Mouse (Mus musculus) midbrain, embryonic 13.5 days (tissue): ENCODE results near the gene Zfp84. TPM values are rescaled to one million over a fixed set of nuclear protein-coding genes. Genes with fewer than 3 reads are reported as not detected.
"Not testable (repeated sequence)": the region's sequence is repeated elsewhere in the genome, so short reads cannot be mapped to it uniquely, and the experiment has no call there.

Source experiments
- ATAC-seq: fragments of 200-750 bp; cut with Nextera tagmentation; 2 replicates; pipeline ENCODE4 v1.8.0; 2017; ENCODE audit warnings: mild to moderate bottlenecking, moderate TSS enrichment, moderate library complexity
- H3K27ac ChIP-seq: fragments of 300-500 bp; sonication (generic); 2 replicates; pipeline ENCODE4 v1.5.1; 2015; ENCODE audit warnings: inconsistent platforms, mild to moderate bottlenecking, moderate library complexity
- H3K27me3 ChIP-seq: fragments of 300-500 bp; sonication (generic); 2 replicates; pipeline ENCODE4 v1.6.1; 2015; ENCODE audit warnings: mild to moderate bottlenecking, inconsistent platforms
- H3K36me3 ChIP-seq: fragments of 300-500 bp; sonication (generic); 2 replicates; pipeline ENCODE4 v1.6.1; 2015; ENCODE audit warnings: mild to moderate bottlenecking, inconsistent platforms
- H3K4me1 ChIP-seq: fragments of 300-500 bp; sonication (generic); replicated peaks from 2 replicates; pipeline ENCODE4 v1.6.1; 2015; ENCODE audit warnings: inconsistent platforms
- H3K4me2 ChIP-seq: fragments of 300-500 bp; sonication (generic); replicated peaks from 2 replicates; pipeline ENCODE4 v1.6.1; 2015; ENCODE audit warnings: moderate library complexity, mild to moderate bottlenecking, inconsistent platforms
- H3K4me3 ChIP-seq: fragments of 300-500 bp; sonication (generic); replicated peaks from 2 replicates; pipeline ENCODE4 v1.5.1; 2015; ENCODE audit warnings: mild to moderate bottlenecking, inconsistent platforms
- H3K9ac ChIP-seq: fragments of 300-500 bp; sonication (generic); replicated peaks from 2 replicates; pipeline ENCODE4 v1.6.1; 2015; ENCODE audit warnings: mild to moderate bottlenecking, inconsistent platforms
- H3K9me3 ChIP-seq: fragments of 300-500 bp; sonication (generic); 2 replicates; pipeline ENCODE4 v1.6.1; 2016; ENCODE audit warnings: mild to moderate bottlenecking, inconsistent platforms
- WGBS: fragments of 180-500 bp; shearing (Covaris S2); methylation state at CpG from one replicate; pipeline ENCODE4 v1.1.7; 2015; 5-methylcytosine and 5-hydroxymethylcytosine counted together
- polyA plus RNA-seq: library from polyadenylated mRNA; unstranded; fragments of >200 nt; fragmentation: Nextera tagmentation; extraction: Ambion mirVana; gene quantifications from 2 replicates; pipeline ENCODE4 v1.2.1, GENCODE M21; 2015

The Zfp84 gene
- polyA plus RNA-seq = 17.7 and 19.0 TPM in 2 replicates

DNA sequence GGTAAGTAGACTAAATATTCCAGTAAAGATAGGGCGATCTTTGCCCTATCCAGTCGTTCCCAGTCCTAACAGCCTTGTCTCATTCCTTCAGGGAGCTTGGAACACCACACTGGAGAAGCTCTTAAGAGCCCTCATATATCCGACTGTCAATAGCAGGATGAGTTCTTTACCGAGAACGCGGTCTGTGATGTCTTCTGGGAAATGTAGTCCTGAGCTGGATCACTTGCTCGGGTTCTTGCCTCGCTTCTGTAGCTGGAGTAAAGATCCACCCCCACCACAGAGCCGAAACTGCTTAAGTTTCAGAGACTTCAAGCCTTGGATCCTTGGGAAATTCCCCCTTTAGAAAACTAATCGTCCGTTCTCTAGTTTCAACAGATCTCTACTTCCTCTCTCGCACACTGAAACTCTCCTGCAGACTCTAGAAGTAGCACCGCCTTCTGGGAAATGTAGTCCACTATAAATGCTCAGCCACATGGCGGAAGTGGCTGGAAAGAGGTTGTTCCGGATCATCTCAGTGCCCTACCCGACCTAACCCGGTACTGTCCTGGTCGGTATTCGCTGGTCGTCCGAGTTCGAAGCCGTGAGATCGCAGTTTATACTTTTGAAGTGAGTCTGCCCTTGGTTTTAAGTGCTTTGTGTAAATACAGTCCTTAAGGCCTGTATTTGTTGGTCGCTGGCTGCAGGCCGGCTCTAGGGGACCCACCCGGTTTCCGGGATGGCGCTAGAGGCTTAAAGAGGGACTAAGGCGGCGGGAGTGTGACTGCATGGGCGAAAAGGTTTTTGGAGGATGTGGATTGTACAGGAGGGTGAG is at the start of gene Zfp84:
TSS of gene Zfp84 (plus strand) at position 463 of the 811 bp plus-strand sequence.
- peaks cover 12% of the 10 kb centered on the region for H3K36me3 ChIP-seq
- ATAC-seq = peak; percentile 96
- peak within 1 kb of the TSS; percentile 79 for H3K4me3 ChIP-seq
- peak within 1 kb of the TSS; percentile 73 for H3K4me2 ChIP-seq
- no peaks in the 10 kb centered on the region for H3K9me3 ChIP-seq
- no peaks in the 10 kb centered on the region for H3K27me3 ChIP-seq
- peaks cover 22% of the 10 kb centered on the region for H3K4me1 ChIP-seq
- H3K9ac ChIP-seq = peak within 1 kb of the TSS; percentile 74
- peak within 1 kb of the TSS; percentile 77 for H3K27ac ChIP-seq
- under 1% methylated on average over 32 of the region's 32 CpGs for WGBS

DNA sequence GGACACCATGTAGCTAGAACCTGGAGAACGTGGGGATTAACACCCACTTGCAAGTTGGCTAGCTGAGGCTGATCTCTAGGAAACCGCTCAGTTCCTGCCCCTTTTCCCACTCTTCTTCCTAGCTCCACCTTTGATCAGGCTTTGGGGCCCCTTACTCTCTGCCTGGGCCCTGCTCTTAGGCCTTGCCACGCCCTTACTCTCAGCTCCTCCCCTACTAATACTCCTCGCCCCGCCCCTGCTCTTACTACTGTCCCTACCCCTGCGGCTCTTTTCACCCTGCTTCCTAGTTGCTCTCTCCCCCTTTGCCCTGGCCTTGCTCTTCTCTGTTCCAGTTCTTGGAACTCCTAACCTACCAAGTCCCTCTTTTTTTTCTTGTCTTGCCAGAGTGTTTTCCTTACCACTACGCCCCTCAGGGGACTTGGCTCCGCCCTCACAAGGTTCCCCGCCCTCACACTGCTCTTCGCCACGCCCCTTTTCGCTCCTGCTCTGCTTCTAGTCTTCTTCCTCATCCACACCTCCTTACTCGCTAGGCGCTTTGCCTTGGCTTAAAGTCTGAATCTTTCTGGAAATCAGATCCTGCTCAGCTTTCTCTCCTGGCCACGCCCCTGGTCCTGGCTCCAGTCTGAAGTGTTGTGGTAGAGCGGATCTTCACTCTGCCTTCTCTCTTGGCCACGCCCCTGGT is 42.8 kb upstream of the Zfp84 start:
- not testable (repeated sequence) for ATAC-seq, H3K27ac ChIP-seq, H3K9ac ChIP-seq, H3K4me1 ChIP-seq, H3K4me3 ChIP-seq, H3K4me2 ChIP-seq, H3K9me3 ChIP-seq, H3K27me3 ChIP-seq, H3K36me3 ChIP-seq
- 41% methylated on average over 17 of the region's 17 CpGs for WGBS

DNA sequence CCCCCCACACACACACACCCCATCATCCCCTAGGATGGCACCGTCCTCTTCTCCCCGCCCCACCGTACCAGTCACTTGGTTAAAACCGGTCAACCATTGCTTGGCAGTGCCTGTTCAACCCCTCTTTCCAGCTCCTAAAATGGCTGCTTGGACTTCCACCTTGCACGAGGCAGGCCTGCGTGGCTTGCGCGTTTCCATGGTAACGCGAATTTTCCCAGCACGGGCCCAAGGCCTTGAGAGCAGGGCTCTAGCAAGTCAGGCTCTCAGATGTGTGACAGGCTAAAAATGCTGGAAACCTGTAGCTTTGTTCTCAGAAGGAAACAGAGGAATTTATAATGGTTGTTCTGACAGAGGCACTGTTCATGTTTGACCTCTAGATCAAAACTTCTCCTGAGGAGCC is 41.5 kb upstream of the Zfp84 start, which contains the start of gene Catsperg2:
TSS of gene Catsperg2 (minus strand) at position 173 of the 400 bp plus-strand sequence.
- not testable (repeated sequence) for H3K36me3 ChIP-seq, H3K9me3 ChIP-seq, H3K4me3 ChIP-seq, H3K27ac ChIP-seq, H3K9ac ChIP-seq, H3K27me3 ChIP-seq, H3K4me1 ChIP-seq, H3K4me2 ChIP-seq
- 66% methylated on average over 11 of the region's 11 CpGs for WGBS
- ATAC-seq = 0 out of 2 replicates have a peak, but pooled peaks have one; percentile 60

DNA sequence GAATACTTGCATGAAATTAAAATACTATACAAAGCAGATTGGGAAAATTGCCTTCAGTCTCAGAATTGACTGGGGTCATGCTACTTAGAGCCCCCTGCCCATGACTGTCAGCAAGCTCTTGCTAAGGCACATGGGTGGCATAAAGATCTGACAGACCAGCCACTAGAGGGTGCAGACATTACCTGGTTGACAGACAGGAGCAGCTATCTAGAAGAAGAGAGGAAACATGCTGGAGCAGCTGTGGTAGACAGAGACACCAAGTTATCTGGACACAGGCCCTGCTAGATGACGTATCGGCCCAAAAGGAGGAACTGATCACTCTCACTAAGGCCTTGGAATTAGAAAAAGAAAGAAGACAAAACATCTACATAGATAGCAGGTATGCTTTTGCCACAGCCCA is 40.3 kb upstream of the Zfp84 start:
- WGBS = 100% methylated on average over 2 of the region's 2 CpGs
- H3K9ac ChIP-seq = no peak overlapping the region
- H3K27me3 ChIP-seq = no peaks in the 10 kb centered on the region
- H3K9me3 ChIP-seq = 0 out of 2 replicates have a peak, but pooled peaks cover 4% of the 10 kb centered on the region
- H3K27ac ChIP-seq = no peak overlapping the region
- no peaks in the 10 kb centered on the region for H3K36me3 ChIP-seq
- H3K4me1 ChIP-seq = no peaks in the 10 kb centered on the region
- no peak overlapping the region for H3K4me3 ChIP-seq
- H3K4me2 ChIP-seq = no peak overlapping the region
- ATAC-seq = no peak

DNA sequence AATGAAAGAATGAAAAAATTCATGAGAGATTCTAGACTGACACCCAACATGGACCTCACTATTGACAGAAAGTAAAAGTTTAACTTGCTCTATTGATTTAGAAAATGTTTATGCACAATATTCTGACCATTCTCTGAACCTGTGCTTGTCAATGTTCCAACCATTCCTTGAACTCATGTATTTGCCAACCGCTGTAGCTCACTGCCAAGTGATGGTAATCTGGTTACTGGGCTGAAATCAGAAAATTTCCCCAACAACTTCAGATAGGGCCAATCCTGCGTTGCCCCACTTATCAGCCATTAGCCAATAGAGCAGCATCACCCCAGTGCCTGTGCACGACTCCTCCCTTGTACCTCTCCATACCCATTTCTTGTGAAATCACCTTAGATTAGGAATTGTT is 26.1 kb upstream of the Zfp84 start:
- H3K9me3 ChIP-seq = no peaks in the 10 kb centered on the region; the same call in 1 of the 2 replicates
- H3K4me1 ChIP-seq = no peaks in the 10 kb centered on the region
- ATAC-seq = no peak
- H3K27me3 ChIP-seq = no peaks in the 10 kb centered on the region
- H3K36me3 ChIP-seq = no peaks in the 10 kb centered on the region
- H3K27ac ChIP-seq = no peak overlapping the region
- H3K4me3 ChIP-seq = no peak overlapping the region
- H3K9ac ChIP-seq = no peak overlapping the region
- 87% methylated on average over 3 of the region's 3 CpGs for WGBS
- no peak overlapping the region for H3K4me2 ChIP-seq

DNA sequence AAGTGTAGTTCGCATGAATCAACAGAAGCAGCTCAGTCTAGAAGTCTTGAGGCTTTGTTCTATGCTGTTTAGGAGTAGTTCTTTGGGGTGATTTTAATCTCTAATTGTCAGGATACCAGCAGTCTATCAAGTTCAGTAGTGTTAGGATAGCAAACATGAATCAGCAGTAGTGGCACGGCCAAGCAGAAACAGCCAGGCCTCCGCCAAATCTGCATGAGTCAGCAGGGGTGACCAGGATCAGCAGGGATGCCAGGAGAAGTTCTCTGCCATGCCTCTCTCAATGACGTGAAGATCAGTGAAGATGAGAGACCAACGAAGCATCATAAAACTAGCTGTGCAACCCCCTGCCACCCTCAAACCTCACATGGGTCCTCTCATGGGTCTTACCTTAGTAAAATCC is 7.9 kb upstream of the Zfp84 start:
- Histone ChIP-seq H3K9ac (no peak overlapping the region), H3K4me1 (no peaks in the 10 kb centered on the region), H3K9me3 (no peaks in the 10 kb centered on the region), H3K27me3 (no peaks in the 10 kb centered on the region), H3K4me2 (no peak overlapping the region), H3K36me3 (no peaks in the 10 kb centered on the region), H3K27ac (no peak overlapping the region), H3K4me3 (no peak overlapping the region)
- no peak for ATAC-seq
- whole genome bisulfite sequencing = 89% methylated on average over 5 of the region's 5 CpGs

DNA sequence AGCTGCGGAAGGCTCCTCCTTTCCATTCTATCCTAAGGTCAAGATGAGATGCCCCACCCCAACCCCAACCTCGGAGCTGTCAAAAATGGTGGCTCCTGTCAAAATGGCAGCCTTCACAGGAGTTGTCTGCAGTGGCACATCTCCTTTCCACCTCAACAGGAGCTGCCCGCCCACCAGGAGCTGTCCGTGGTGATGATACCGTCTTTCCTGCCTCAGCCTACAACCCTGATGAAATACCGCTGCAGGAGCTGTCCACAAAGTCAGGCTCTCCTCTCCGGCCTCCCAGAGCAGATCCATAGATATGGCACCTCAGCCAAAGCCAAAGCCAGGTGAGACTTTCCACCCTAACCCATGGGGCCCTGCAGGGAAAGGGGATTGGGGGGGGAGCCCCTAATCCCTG is 3.6 kb upstream of the Zfp84 start:
- no peak for ATAC-seq
- WGBS = 86% methylated on average over 7 of the region's 7 CpGs

DNA sequence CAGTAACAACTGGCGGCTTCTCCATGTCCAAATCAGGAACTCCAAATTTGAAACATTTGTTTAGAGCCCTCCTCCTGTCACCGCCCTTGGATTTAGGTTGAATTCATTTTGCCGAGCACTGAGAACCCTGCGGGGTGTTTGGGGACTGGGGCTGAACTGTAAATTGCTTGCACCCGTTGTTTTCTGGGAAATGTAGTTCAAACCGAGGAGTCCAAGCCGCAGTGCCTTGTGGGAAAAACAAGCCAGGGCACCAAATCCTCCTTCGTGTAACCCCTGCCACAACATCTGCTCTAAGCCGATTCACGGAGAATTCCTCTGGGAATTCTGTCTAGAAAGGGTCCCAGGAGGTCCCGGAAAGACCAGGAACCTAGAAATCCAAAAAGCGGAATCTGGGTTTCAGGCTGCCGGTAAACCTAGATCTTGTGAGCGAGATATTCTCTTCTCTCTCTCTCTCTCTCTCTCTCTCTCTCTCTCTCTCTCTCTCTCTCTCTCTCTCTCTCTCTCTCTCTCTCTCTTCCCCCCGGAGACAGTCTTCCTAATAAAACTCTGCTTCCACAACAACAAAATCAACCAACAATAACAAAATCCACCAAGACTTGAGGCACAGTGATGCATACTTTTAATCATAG is 1.2 kb upstream of the Zfp84 start:
- peak; percentile 49 for ATAC-seq
- WGBS = under 1% methylated on average over 15 of the region's 15 CpGs
- peak overlapping the region; percentile 77 for H3K27ac ChIP-seq

More for the DNA sequence above, 3.6 kb upstream of the Zfp84 start:
- Histone ChIP-seq H3K9me3 (no peaks in the 10 kb centered on the region), H3K36me3 (no peaks in the 10 kb centered on the region), H3K27me3 (no peaks in the 10 kb centered on the region), H3K27ac (no peak overlapping the region), H3K4me2 (no peak overlapping the region), H3K4me3 (no peak overlapping the region), H3K9ac (no peak overlapping the region), H3K4me1 (peaks cover 17% of the 10 kb centered on the region)

DNA sequence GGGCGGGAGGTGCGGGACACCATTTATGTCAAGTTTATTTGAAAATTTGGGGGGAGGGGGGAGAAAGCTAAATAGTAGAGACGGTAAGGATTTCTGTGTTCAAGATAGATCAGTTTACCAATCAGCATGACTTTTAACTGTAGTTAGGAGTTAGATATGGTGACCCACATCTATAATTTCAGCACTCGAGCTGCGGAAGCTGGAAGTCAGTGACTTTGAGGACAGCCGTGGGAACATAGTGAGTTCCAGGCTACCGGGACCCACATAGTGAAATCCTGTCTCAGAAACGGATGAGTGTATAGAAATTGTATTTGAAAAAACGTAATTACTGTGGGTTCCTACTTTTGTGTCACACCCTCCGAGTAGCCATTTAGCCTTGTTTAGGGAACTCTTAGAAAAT is 628 bp downstream of the Zfp84 start:
- Histone ChIP-seq H3K4me2 (peak overlapping the region; percentile 73), H3K4me1 (peaks cover 22% of the 10 kb centered on the region), H3K27me3 (no peaks in the 10 kb centered on the region), H3K36me3 (peaks cover 19% of the 10 kb centered on the region), H3K9me3 (no peaks in the 10 kb centered on the region), H3K27ac (no peak overlapping the region), H3K4me3 (peak overlapping the region; percentile 79), H3K9ac (peak overlapping the region; percentile 74)
- ATAC-seq = no peak
- WGBS = 12% methylated on average over 10 of the region's 10 CpGs

More for the DNA sequence above, 1.2 kb upstream of the Zfp84 start:
- peak overlapping the region; percentile 79 for H3K4me3 ChIP-seq
- H3K4me1 ChIP-seq = peaks cover 22% of the 10 kb centered on the region
- peak overlapping the region; percentile 73 for H3K4me2 ChIP-seq
- no peaks in the 10 kb centered on the region for H3K27me3 ChIP-seq
- peaks cover 5% of the 10 kb centered on the region for H3K36me3 ChIP-seq
- no peaks in the 10 kb centered on the region for H3K9me3 ChIP-seq
- peak overlapping the region; percentile 25 for H3K9ac ChIP-seq

DNA sequence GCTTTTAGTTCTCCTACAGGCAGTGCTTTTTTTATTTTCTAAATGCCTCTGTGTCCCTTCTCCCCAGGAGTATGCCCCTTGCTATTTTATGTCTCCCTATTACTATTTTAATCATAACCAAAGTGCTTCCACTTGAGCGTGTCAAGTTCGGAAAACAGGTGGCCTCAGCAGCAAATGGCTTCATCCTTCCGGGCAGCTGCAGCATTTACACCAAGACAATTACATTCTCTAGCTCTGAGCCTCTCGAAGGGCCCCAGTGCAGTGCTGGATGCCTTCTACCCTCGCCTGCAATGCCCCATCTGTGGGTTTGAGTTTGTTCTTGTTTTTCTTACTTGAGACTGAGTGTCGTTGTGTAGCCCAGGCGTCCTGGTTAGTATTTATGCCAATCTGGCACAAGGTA is 5.2 kb downstream of the Zfp84 start:
- WGBS = 92% methylated on average over 7 of the region's 7 CpGs
- H3K4me2 ChIP-seq = no peak overlapping the region
- no peaks in the 10 kb centered on the region for H3K27me3 ChIP-seq
- no peak overlapping the region for H3K9ac ChIP-seq
- peaks cover 62% of the 10 kb centered on the region for H3K36me3 ChIP-seq
- no peak overlapping the region for H3K27ac ChIP-seq
- peaks cover 13% of the 10 kb centered on the region for H3K4me1 ChIP-seq
- no peak for ATAC-seq
- H3K9me3 ChIP-seq = no peaks in the 10 kb centered on the region
- H3K4me3 ChIP-seq = no peak overlapping the region

DNA sequence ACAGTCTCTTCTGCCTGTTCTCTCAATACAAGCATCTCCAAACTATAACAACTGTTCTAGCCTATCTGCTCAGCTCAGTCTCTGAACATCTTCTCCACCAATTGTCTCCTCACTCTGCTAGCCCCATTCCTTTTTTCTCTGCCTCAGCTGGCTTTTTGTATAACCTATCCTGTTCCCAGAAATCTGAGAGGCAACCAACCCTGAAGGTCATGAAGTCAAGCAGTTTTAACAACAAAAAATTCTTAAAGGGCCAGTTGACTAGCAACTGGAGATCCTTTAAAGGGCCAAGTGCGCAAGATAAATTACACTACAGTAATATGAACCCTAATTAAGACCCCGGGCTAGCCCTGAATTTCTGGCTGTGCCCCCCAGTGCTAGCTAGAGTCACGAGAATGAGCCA is 6.0 kb downstream of the Zfp84 start:
- Histone ChIP-seq H3K4me3 (no peak overlapping the region), H3K36me3 (peaks cover 70% of the 10 kb centered on the region), H3K27ac (no peak overlapping the region), H3K4me1 (peaks cover 7% of the 10 kb centered on the region), H3K27me3 (no peaks in the 10 kb centered on the region), H3K9me3 (no peaks in the 10 kb centered on the region), H3K4me2 (no peak overlapping the region), H3K9ac (no peak overlapping the region)
- no peak for ATAC-seq
- 91% methylated on average over 3 of the region's 3 CpGs for WGBS

DNA sequence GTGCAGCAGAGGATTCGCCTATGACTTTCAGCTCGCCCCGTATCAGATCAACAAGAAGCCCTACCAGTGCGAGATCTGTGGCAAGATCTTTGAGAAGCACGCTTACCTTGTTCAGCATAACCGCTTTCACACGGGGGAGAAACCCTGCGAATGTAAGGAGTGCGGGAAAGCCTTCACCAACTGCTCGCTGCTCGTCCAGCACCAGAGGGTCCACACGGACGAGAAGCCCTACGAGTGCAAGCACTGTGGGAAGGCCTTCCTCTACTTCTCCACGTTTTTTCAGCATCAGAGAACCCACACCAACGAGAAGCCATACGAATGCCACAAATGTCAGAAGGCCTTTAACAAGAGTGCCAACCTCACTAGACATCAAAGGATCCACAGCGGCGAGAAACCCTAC is 8.2 kb downstream of the Zfp84 start:
- H3K36me3 ChIP-seq = peaks cover 74% of the 10 kb centered on the region
- WGBS = 97% methylated on average over 19 of the region's 19 CpGs
- H3K9ac ChIP-seq = no peak overlapping the region
- ATAC-seq = no peak
- H3K27ac ChIP-seq = no peak overlapping the region
- no peaks in the 10 kb centered on the region for H3K9me3 ChIP-seq
- no peak overlapping the region for H3K4me2 ChIP-seq
- no peaks in the 10 kb centered on the region for H3K4me1 ChIP-seq
- H3K4me3 ChIP-seq = no peak overlapping the region
- H3K27me3 ChIP-seq = no peaks in the 10 kb centered on the region
